Mouse (Mus musculus): Measurements from ENCODE around the gene Zfp472. TPM values are rescaled to one million over a fixed set of nuclear protein-coding genes. Genes with fewer than 3 reads are reported as not detected.
"Not testable (repeated sequence)": the region's sequence is repeated elsewhere in the genome, so short reads cannot be mapped to it uniquely, and the experiment has no call there.

Gene Zfp472
- polyA plus RNA-seq, 1 experiment from 2014 or later: 10.2 TPM

DNA sequence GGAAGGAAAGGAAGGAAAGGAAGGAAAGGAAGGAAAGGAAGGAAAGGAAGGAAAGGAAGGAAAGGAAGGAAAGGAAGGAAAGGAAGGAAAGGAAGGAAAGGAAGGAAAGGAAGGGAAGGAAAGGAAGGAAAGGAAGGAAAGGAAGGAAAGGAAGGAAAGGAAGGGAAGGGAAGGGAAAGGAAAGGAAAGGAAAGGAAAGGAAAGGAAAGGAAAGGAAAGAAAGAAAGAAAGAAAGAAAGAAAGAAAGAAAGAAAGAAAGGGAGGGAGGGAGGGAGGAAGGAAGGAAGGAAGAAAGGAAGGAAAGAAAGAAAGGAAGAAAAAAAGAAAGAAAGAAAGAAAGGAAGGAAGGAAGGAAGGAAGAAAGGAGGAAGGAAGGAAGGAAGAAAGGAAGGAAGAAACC is 54.8 kb downstream of the Zfp472 start:
- ATAC-seq; H3K4me3 ChIP-seq (replicated peaks): not testable (repeated sequence)

More for the DNA sequence above, 54.8 kb downstream of the Zfp472 start:
- H3K4me1 ChIP-seq (replicated peaks); H3K4me2 ChIP-seq (replicated peaks); H3K27ac ChIP-seq; H3K27me3 ChIP-seq; H3K9ac ChIP-seq (replicated peaks): not testable (repeated sequence)
- H3K36me3 ChIP-seq: peaks cover 85% of the 10 kb centered on the region
- H3K9me3 ChIP-seq: peaks cover 75% of the 10 kb centered on the region

Other genes starting within 250 kb of the Zfp472 start
- gene Zfp871, start 177.5 kb upstream of the Zfp472 start, polyA plus RNA-seq (2015; fragmentation: Nextera tagmentation; extraction: Ambion mirVana): 44.6 and 54.4 TPM in 2 replicates
- gene Zfp811, start 155.9 kb upstream of the Zfp472 start, polyA plus RNA-seq (2015; fragmentation: Nextera tagmentation; extraction: Ambion mirVana): 78.5 and 80.6 TPM in 2 replicates
- gene Zfp799, start 135.6 kb upstream of the Zfp472 start, polyA plus RNA-seq (2015; fragmentation: Nextera tagmentation; extraction: Ambion mirVana): 21.5 and 24.2 TPM in 2 replicates
- 8.7 and 10.3 TPM in 2 replicates for gene Zfp870, start 74.2 kb upstream of the Zfp472 start, polyA plus RNA-seq (2015; fragmentation: Nextera tagmentation; extraction: Ambion mirVana)
- gene Cyp4f14, start 48.5 kb upstream of the Zfp472 start, polyA plus RNA-seq (2015; fragmentation: Nextera tagmentation; extraction: Ambion mirVana): not detected in 2 replicates
- 6.0 and 9.9 TPM in 2 replicates for gene Cyp4f13, start 18.4 kb upstream of the Zfp472 start, polyA plus RNA-seq (2015; fragmentation: Nextera tagmentation; extraction: Ambion mirVana)
- gene Zfp952, start 27.3 kb downstream of the Zfp472 start, polyA plus RNA-seq (2015; fragmentation: Nextera tagmentation; extraction: Ambion mirVana): 22.8 and 23.4 TPM in 2 replicates
- gene Zfp763, start 67.6 kb downstream of the Zfp472 start, polyA plus RNA-seq (2015; fragmentation: Nextera tagmentation; extraction: Ambion mirVana): 28.7 and 30.6 TPM in 2 replicates
- gene 4921501E09Rik, start 102.2 kb downstream of the Zfp472 start, polyA plus RNA-seq (2015; fragmentation: Nextera tagmentation; extraction: Ambion mirVana): not detected in 2 replicates
- gene Zfp563, start 123.5 kb downstream of the Zfp472 start, polyA plus RNA-seq (2015; fragmentation: Nextera tagmentation; extraction: Ambion mirVana): 21.6 and 23.4 TPM in 2 replicates
- gene Morc2b, start 173.9 kb downstream of the Zfp472 start, polyA plus RNA-seq (2015; fragmentation: Nextera tagmentation; extraction: Ambion mirVana): 0.23 and 0.44 TPM in 2 replicates
- 0.03 and 0.04 TPM in 2 replicates for gene Olfr55, start 202.6 kb downstream of the Zfp472 start, polyA plus RNA-seq (2015; fragmentation: Nextera tagmentation; extraction: Ambion mirVana)
- not detected in 2 replicates for gene Olfr239, start 225.5 kb downstream of the Zfp472 start, polyA plus RNA-seq (2015; fragmentation: Nextera tagmentation; extraction: Ambion mirVana)